ENCODE assay signal across 9 mouse cellular contexts in genomic region chr19:46899306-46899705, GRCm38 (mm10).
DNase-seq lines count a peak whose midpoint lies in the region; ATAC-seq lines count a peak whose summit lies in the region.
"Had no signal": no experiment of that assay in that cellular context is flagged by ENCODE, and none has a peak within 500 bp of the region (broad histone marks: within the 10 kb centered on the region; RNA-seq: fewer than 3 reads in every experiment).

No protein-coding gene starts in this region.

- peak; percentile 76 for ATAC-seq in monocyte, adult 5-6 weeks (replicated peaks; ENCODE audit: insufficient number of reproducible peaks, low FRiP score, low TSS enrichment, poor library complexity, severe bottlenecking)

- peak; percentile 31 for DNase-seq in cerebellum, adult 11-12 months
- DNase-seq in cerebellum, adult 9-11 months: no peak
- DNase-seq in lung, adult 18-20 months: peak; percentile 46 to 65
- DNase-seq in lung, postnatal 10 days: no peak
- DNase-seq in heart, postnatal 10 days: peak; percentile 59 to 66
- DNase-seq in left cerebral cortex, adult 11 months (ENCODE audit: low spot score): no peak
- no peak for DNase-seq in natural killer cell, adult 2 months (ENCODE audit: low spot score in 2 of 2)
- DNase-seq: B cell, adult 2 months had no signal

- intact Hi-C loops in heart, postnatal 10 days (cut with DNase I): loop anchor here (5.0 kb wide), 1 partner anchor 93 kb away; no protein-coding TSS in a partner anchor

Comparison
In these comparisons a context has a peak if more than half of its experiments do, and no peak if none do; other contexts are left out.
1. DNase-seq: peak in cerebellum, adult 11-12 months (single experiment), lung, adult 18-20 months (2 of 2) and heart, postnatal 10 days (2 of 2); none in cerebellum, adult 9-11 months (single experiment), lung, postnatal 10 days (single experiment), left cerebral cortex, adult 11 months (single experiment) and natural killer cell, adult 2 months (0 of 2).